Mouse (Mus musculus): ENCODE results near the gene Rpl10a. TPM values are rescaled to one million over a fixed set of nuclear protein-coding genes. Genes with fewer than 3 reads are reported as not detected.

Gene Rpl10a
- 426 and 489 TPM in 2 replicates for polyA plus RNA-seq (2016; fragmentation: Nextera tagmentation; extraction: Ambion mirVana)

DNA sequence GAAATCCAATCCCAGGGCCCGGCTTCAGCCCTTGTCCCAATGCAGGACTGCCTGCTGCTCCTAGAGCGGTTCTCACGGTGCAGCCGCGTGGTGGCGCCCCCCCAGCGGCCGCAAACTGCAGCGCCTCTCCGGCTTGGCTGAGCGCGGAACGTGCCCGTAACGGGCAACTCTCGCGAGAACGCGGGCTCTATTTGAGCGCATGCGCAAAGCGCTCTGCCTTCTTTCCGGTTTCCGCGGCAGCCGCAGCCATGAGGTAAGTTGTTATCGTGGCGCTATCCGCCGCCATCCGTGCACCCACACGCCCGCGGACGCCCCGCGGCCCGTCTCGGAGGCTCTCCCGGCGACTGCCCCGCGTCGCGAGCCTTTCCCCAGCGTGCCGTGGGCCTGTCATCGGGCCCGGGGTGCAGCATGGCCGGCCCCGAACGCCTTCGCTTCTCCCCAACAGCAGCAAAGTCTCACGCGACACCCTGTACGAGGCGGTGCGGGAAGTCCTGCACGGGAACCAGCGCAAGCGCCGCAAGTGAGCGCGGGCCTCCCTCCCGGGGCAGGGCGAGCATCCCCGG is at the start of gene Rpl10a:
Gene Rpl10a, plus strand, starts transcription at position 106 of the 563 bp plus-strand sequence.
- peaks cover 3% of the 10 kb centered on the region; the same call in 1 of the 2 replicates for H3K27me3 ChIP-seq (ENCODE audit: low read depth, poor library complexity, severe bottlenecking)
- H3K4me1 ChIP-seq, result peaks cover 52% of the 10 kb centered on the region
- WGBS, result under 1% methylated on average over 67 of the region's 67 CpGs
- H3K36me3 ChIP-seq, result peaks cover 81% of the 10 kb centered on the region
- peak within 1 kb of the TSS; percentile 97 for H3K27ac ChIP-seq (replicated peaks)
- peak; percentile 97 for DNase-seq (ENCODE audit: low spot score)
- H3K9me3 ChIP-seq (replicated peaks), result peaks cover 7% of the 10 kb centered on the region
- H3K4me3 ChIP-seq, result peak within 1 kb of the TSS; percentile 100

DNA sequence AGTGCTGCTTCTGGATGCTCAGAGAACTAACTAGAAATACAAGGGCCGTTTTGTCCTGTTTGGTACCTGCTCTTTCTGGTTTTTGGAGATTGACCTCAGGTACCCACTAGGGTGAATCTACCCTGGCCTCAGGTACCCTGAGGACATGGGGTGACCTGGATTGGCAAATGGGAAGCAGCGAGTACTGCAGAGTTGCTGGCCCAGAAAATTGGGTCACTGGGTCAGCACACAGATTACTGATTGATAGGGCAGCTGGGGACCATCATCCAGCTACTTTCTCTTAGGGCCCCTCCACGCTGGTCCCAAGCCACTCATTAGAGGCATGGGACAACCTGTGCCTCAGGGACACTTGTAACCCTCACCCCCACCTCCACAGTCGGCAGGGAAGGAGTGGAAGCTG is 49.0 kb upstream of the Rpl10a start:
- no peaks in the 10 kb centered on the region for H3K9me3 ChIP-seq (replicated peaks)
- H3K4me1 ChIP-seq, result peaks cover 39% of the 10 kb centered on the region
- no peaks in the 10 kb centered on the region for H3K27me3 ChIP-seq (ENCODE audit: low read depth, poor library complexity, severe bottlenecking)
- H3K27ac ChIP-seq (replicated peaks), result 0 out of 2 replicates have a peak overlapping the region, but pooled peaks have one; percentile 43
- no peaks in the 10 kb centered on the region for H3K36me3 ChIP-seq
- 62% methylated on average over 4 of the region's 4 CpGs for WGBS
- no peak overlapping the region for H3K4me3 ChIP-seq
- DNase-seq (ENCODE audit: low spot score), result no peak

DNA sequence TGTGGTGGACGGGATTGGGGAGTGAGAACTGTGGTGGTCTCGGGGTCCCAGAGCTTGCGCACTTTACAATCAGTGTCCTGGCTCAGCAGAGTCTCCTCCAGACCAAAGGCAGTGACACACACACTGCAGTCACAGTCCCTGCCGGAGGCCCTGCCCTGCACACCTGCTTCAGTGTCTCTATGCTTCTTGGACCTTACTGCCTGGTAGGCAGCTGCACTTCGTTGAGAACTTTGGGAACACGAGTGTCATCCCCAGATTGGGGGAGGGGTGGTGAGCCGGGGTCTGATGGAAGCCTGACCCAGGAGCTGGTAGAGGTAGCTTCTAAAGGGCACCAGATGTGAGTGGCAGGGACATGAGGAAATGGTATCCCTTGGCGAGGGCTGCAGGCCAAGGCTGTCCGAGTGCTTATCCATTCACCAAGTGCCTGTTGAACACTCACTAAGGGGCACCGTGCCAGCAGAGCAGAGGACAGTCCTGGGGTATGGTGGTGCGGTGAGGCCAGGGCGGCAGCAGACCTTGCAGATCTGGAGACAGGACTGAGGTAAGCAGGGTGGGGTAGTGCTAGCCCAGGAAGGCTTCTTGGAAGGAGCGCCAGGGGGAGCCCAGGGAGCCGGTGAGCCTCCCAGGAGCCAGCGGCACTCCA is 48.4 kb upstream of the Rpl10a start:
- Histone ChIP-seq H3K27me3 (ENCODE audit: low read depth, poor library complexity, severe bottlenecking) (no peaks in the 10 kb centered on the region), H3K9me3 (replicated peaks) (no peaks in the 10 kb centered on the region), H3K27ac (replicated peaks) (peak overlapping the region; percentile 46), H3K4me3 (no peak overlapping the region), H3K36me3 (no peaks in the 10 kb centered on the region), H3K4me1 (peaks cover 39% of the 10 kb centered on the region)
- no peak for DNase-seq (ENCODE audit: low spot score)
- 74% methylated on average over 15 of the region's 15 CpGs for WGBS

DNA sequence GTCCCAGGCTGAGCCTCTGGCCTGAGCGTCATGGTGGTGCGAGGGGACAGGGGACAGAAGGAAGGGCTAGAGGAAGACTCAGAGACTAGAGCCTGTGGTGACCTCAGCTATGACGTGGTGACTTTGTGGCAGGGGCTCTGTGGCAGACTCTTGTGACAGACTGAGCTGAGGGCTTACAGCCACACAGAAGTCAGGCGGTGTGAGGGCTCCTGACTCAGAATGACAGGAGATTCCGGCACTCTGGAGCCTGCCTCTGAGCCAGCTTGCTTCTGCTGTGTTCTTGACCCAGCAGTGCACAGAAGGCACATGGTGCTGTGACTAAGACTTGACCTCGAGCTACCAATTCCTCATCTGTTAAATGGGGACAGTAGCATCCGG is 47.9 kb upstream of the Rpl10a start:
- H3K4me1 ChIP-seq, result peaks cover 43% of the 10 kb centered on the region
- H3K9me3 ChIP-seq (replicated peaks), result no peaks in the 10 kb centered on the region

GRCm38 (mm10) chr17:28280831-28281377 is 47.4 kb upstream of the Rpl10a start:
- Histone ChIP-seq H3K36me3 (no peaks in the 10 kb centered on the region), H3K9me3 (replicated peaks) (no peaks in the 10 kb centered on the region), H3K4me1 (peaks cover 48% of the 10 kb centered on the region), H3K27ac (replicated peaks) (peak overlapping the region; percentile 46), H3K4me3 (no peak overlapping the region), H3K27me3 (ENCODE audit: low read depth, poor library complexity, severe bottlenecking) (no peaks in the 10 kb centered on the region)
- 53% methylated on average over 5 of the region's 5 CpGs for WGBS
- no peak for DNase-seq (ENCODE audit: low spot score)

More for the DNA sequence above, 47.9 kb upstream of the Rpl10a start:
- Histone ChIP-seq H3K27ac (replicated peaks) (peak overlapping the region; percentile 46; the same call in 1 of the 2 replicates), H3K27me3 (ENCODE audit: low read depth, poor library complexity, severe bottlenecking) (no peaks in the 10 kb centered on the region), H3K36me3 (no peaks in the 10 kb centered on the region), H3K4me3 (no peak overlapping the region)
- 73% methylated on average over 7 of the region's 7 CpGs for WGBS
- no peak for DNase-seq (ENCODE audit: low spot score)

DNA sequence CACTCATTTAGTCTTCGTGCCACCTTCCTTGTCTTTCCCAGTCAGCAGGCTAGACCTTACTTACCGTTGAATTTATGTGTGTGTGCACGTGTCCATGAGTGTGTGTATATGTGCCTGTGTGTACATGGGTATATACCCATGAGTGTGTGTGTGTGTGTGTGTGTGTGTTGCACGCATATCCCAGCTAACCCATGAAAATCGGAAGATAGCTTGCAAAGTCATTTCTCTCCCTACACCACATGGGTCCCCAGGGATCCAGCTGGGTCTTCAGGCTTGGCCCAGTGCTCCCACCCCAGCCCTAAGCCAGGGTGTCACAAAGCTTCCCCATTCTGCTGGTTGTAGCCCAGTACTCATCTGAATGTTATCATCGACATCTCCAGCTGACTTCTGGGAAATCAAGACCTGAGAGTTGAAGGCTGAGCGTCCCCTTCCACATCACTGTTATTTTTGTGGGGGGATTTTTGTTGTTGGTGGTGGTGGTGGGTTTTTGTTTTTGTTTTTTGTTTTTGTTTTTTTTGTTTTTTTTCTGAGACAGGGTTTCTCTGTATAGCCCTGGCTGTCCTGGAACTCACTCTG is 46.3 kb upstream of the Rpl10a start:
- Histone ChIP-seq H3K4me1 (peaks cover 57% of the 10 kb centered on the region), H3K4me3 (no peak overlapping the region), H3K9me3 (replicated peaks) (no peaks in the 10 kb centered on the region), H3K27me3 (ENCODE audit: low read depth, poor library complexity, severe bottlenecking) (no peaks in the 10 kb centered on the region), H3K27ac (replicated peaks) (0 out of 2 replicates have a peak overlapping the region, but pooled peaks have one; percentile 46), H3K36me3 (no peaks in the 10 kb centered on the region)
- DNase-seq (ENCODE audit: low spot score), result no peak
- WGBS, result 92% methylated on average over 7 of the region's 7 CpGs

GRCm38 (mm10) chr17:28283199-28283598 is 45.1 kb upstream of the Rpl10a start:
- DNase-seq (ENCODE audit: low spot score), result no peak
- no peak overlapping the region for H3K4me3 ChIP-seq
- H3K9me3 ChIP-seq (replicated peaks), result no peaks in the 10 kb centered on the region
- no peaks in the 10 kb centered on the region for H3K27me3 ChIP-seq (ENCODE audit: low read depth, poor library complexity, severe bottlenecking)
- 89% methylated on average over 10 of the region's 10 CpGs for WGBS
- H3K4me1 ChIP-seq, result peaks cover 52% of the 10 kb centered on the region
- no peaks in the 10 kb centered on the region for H3K36me3 ChIP-seq
- H3K27ac ChIP-seq (replicated peaks), result no peak overlapping the region; the same call in 1 of the 2 replicates

DNA sequence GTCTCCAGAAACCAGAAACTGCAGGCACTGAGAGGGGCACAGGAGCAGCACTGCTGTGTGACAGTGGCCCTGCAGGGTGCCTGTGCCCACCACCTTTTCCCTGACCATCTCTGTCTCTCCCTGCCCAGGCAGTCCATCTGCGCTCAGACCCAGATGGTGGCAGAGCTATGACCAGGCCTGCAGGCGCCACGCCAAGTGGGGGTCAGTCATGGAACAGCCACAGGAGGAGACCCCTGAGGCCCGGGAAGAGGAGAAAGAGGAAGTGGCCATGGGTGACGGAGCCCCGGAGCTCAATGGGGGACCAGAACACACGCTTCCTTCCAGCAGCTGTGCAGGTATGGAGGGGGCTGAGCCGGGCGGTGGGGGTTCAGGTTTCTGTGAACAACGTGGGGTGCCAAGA is 42.1 kb upstream of the Rpl10a start:
- peak overlapping the region; percentile 2; the same call in 1 of the 2 replicates for H3K27ac ChIP-seq (replicated peaks)

DNA sequence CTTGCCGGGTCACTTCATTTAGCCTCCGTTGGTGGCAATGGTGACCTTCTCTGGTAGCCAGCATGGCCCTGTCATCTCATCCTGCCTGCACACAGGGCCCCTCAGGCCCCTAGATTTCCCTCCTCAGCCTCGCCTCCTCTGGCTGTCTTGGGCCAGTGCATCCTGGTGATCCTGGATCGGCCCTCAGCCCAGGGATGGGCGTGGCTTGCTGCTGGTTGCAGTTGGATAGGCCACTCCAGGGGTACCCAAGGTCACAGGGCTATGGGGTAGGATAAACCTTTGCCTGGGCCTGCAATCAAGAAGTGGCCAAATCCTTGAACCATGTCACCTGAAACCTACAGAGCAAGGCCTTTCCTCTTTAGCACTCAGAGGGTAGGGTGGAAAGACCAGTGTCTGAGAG is 41.3 kb upstream of the Rpl10a start:
- H3K9me3 ChIP-seq (replicated peaks), result no peaks in the 10 kb centered on the region
- 46% methylated on average over 5 of the region's 5 CpGs for WGBS
- no peak for DNase-seq (ENCODE audit: low spot score)
- no peaks in the 10 kb centered on the region for H3K36me3 ChIP-seq
- H3K27me3 ChIP-seq (ENCODE audit: low read depth, poor library complexity, severe bottlenecking), result no peaks in the 10 kb centered on the region
- H3K27ac ChIP-seq (replicated peaks), result 0 out of 2 replicates have a peak overlapping the region, but pooled peaks have one; percentile 17
- H3K4me3 ChIP-seq, result no peak overlapping the region
- peaks cover 24% of the 10 kb centered on the region for H3K4me1 ChIP-seq

More for the DNA sequence above, 42.1 kb upstream of the Rpl10a start:
- no peak overlapping the region for H3K4me3 ChIP-seq
- peaks cover 29% of the 10 kb centered on the region for H3K4me1 ChIP-seq
- WGBS, result 87% methylated on average over 10 of the region's 10 CpGs
- no peaks in the 10 kb centered on the region for H3K27me3 ChIP-seq (ENCODE audit: low read depth, poor library complexity, severe bottlenecking)
- no peaks in the 10 kb centered on the region for H3K36me3 ChIP-seq
- no peak for DNase-seq (ENCODE audit: low spot score)
- H3K9me3 ChIP-seq (replicated peaks), result no peaks in the 10 kb centered on the region

DNA sequence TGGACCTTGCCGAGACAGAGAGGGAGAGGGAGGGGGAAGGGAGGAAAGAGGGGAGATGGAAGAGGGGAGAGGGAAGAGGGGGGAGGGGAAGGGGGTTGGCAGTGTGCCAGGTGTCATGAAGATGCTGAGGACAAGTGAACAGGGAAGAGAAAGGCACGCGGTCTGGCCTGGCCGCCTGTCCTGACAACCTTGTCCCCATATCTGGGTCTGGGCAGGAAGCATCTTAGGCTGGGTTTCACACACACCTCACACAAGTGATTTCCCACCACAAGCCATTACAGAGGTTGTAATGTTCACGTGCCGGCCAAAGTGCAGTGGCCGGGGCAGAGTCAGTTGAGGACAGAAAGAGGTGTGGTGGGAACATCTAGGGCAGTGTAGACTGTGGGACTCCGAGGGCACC is 40.7 kb upstream of the Rpl10a start:
- no peaks in the 10 kb centered on the region for H3K9me3 ChIP-seq (replicated peaks)
- WGBS, result 84% methylated on average over 8 of the region's 8 CpGs
- H3K36me3 ChIP-seq, result peaks cover 5% of the 10 kb centered on the region; the same call in 1 of the 2 replicates
- no peak for DNase-seq (ENCODE audit: low spot score)
- peaks cover 24% of the 10 kb centered on the region for H3K4me1 ChIP-seq
- no peak overlapping the region for H3K27ac ChIP-seq (replicated peaks)
- no peak overlapping the region for H3K4me3 ChIP-seq
- H3K27me3 ChIP-seq (ENCODE audit: low read depth, poor library complexity, severe bottlenecking), result no peaks in the 10 kb centered on the region

DNA sequence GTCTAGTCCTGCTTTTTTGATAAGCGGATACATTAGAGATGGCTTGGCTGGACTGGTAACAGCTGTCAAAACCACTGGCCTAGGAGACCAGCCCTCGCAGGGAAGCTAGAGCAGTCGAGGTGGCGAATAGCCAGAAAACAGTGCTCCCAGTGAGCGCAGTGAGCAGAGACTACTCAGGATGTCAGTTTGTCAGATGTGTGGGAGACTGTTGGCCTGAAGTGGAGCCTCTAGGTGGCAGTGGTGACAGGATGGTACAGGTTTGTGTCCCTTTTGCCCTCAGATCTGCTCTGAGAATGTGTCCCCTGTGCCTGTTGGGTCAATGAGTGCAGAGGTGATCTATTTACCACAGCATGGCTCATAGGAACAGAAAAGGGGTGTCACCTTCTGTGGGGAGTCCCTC is 40.3 kb upstream of the Rpl10a start:
- no peaks in the 10 kb centered on the region for H3K27me3 ChIP-seq (ENCODE audit: low read depth, poor library complexity, severe bottlenecking)
- no peaks in the 10 kb centered on the region for H3K9me3 ChIP-seq (replicated peaks)
- no peak overlapping the region for H3K27ac ChIP-seq (replicated peaks)
- H3K4me3 ChIP-seq, result no peak overlapping the region
- H3K4me1 ChIP-seq, result peaks cover 24% of the 10 kb centered on the region
- WGBS, result 75% methylated on average over 5 of the region's 5 CpGs
- no peak for DNase-seq (ENCODE audit: low spot score)
- peaks cover 6% of the 10 kb centered on the region for H3K36me3 ChIP-seq

DNA sequence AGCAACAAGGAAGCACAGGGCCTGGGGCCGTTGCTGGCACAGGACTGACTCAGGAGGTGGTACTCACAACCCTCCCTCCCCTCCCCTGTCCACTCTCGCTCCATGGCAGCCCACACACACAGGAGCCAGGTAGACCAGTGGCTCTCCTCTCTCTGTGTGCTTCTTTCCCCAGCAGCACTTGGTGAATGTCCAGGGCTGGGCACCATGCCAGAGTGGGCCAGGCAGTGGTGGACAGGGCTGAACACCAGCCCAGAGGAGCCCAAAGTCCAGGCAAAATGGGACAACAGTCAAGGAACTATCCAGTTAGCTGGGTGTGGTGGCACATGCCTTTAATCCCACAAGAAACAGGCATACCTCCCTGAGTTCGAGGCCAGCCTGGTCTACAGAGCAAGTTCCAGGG is 38.0 kb upstream of the Rpl10a start:
- H3K4me3 ChIP-seq, result no peak overlapping the region
- H3K36me3 ChIP-seq, result peaks cover 6% of the 10 kb centered on the region
- no peak for DNase-seq (ENCODE audit: low spot score)
- H3K27ac ChIP-seq (replicated peaks), result 0 out of 2 replicates have a peak overlapping the region, but pooled peaks have one; percentile 35
- WGBS, result 93% methylated on average over 3 of the region's 3 CpGs
- H3K4me1 ChIP-seq, result peaks cover 31% of the 10 kb centered on the region
- no peaks in the 10 kb centered on the region for H3K9me3 ChIP-seq (replicated peaks)
- H3K27me3 ChIP-seq (ENCODE audit: low read depth, poor library complexity, severe bottlenecking), result no peaks in the 10 kb centered on the region

GRCm38 (mm10) chr17:28290671-28291070 is 37.6 kb upstream of the Rpl10a start:
- H3K9me3 ChIP-seq (replicated peaks), result no peaks in the 10 kb centered on the region
- H3K27me3 ChIP-seq (ENCODE audit: low read depth, poor library complexity, severe bottlenecking), result no peaks in the 10 kb centered on the region
- no peak for DNase-seq (ENCODE audit: low spot score)
- no peak overlapping the region for H3K4me3 ChIP-seq
- H3K4me1 ChIP-seq, result peaks cover 30% of the 10 kb centered on the region
- WGBS, result 82% methylated on average over 11 of the region's 11 CpGs
- no peak overlapping the region for H3K27ac ChIP-seq (replicated peaks)
- peaks cover 6% of the 10 kb centered on the region for H3K36me3 ChIP-seq
